Mouse (Mus musculus) midbrain, embryonic 10.5 days (tissue): ENCODE measurements around the gene Tmem9. TPM values are rescaled to one million over a fixed set of nuclear protein-coding genes. Genes with fewer than 3 reads are reported as not detected.

ENCODE experiments used
- DNase-seq: peaks from one replicate; pipeline ENCODE4 v3.0.0-alpha.2; 2017; ENCODE audit warnings: low spot score
- H3K27ac ChIP-seq: fragments of 300-500 bp; sonication (generic); replicated peaks from 2 replicates; pipeline ENCODE4 v1.5.1; 2016; ENCODE audit warnings: mild to moderate bottlenecking
- H3K27me3 ChIP-seq: fragments of 300-500 bp; sonication (generic); 2 replicates; pipeline ENCODE4 v1.6.1; 2016; ENCODE audit warnings: low read depth, mild to moderate bottlenecking; ENCODE audit not compliant: poor library complexity, severe bottlenecking
- H3K36me3 ChIP-seq: fragments of 300-500 bp; sonication (generic); 2 replicates; pipeline ENCODE4 v1.6.1; 2016; ENCODE audit warnings: mild to moderate bottlenecking, moderate library complexity
- H3K4me1 ChIP-seq: fragments of 300-500 bp; sonication (generic); 2 replicates; pipeline ENCODE4 v1.6.1; 2016
- H3K4me3 ChIP-seq: fragments of 300-500 bp; sonication (generic); 2 replicates; pipeline ENCODE4 v1.5.1; 2016; ENCODE audit warnings: mild to moderate bottlenecking, moderate library complexity
- H3K9me3 ChIP-seq: fragments of 300-500 bp; sonication (generic); replicated peaks from 2 replicates; pipeline ENCODE4 v1.6.1; 2016; ENCODE audit warnings: mild to moderate bottlenecking
- WGBS: fragments of 180-500 bp; shearing (Covaris S2); methylation state at CpG from one replicate; pipeline ENCODE4 v1.1.7; 2016; 5-methylcytosine and 5-hydroxymethylcytosine counted together
- polyA plus RNA-seq: library from polyadenylated mRNA; unstranded; fragments of >200 nt; fragmentation: Nextera tagmentation; extraction: Ambion mirVana; gene quantifications from 2 replicates; pipeline ENCODE4 v1.2.1, GENCODE M21; 2016

The Tmem9 gene
- polyA plus RNA-seq, 1 experiment from 2014 or later: 149 TPM

GRCm38 (mm10) chr1:136063991-136064390 is 56.0 kb downstream of the Tmem9 start:
- no peaks in the 10 kb centered on the region for H3K36me3 ChIP-seq
- no peak for DNase-seq
- H3K27ac ChIP-seq: no peak overlapping the region
- peaks cover 6% of the 10 kb centered on the region for H3K4me1 ChIP-seq
- no peak overlapping the region for H3K4me3 ChIP-seq
- H3K9me3 ChIP-seq: no peaks in the 10 kb centered on the region
- H3K27me3 ChIP-seq: no peaks in the 10 kb centered on the region
- WGBS: 81% methylated on average over 5 of the region's 5 CpGs

- no peak for DNase-seq
- Histone ChIP-seq H3K4me1 (peaks cover 11% of the 10 kb centered on the region), H3K9me3 (no peaks in the 10 kb centered on the region), H3K4me3 (no peak overlapping the region), H3K36me3 (no peaks in the 10 kb centered on the region), H3K27ac (no peak overlapping the region), H3K27me3 (no peaks in the 10 kb centered on the region)
- WGBS: 67% methylated on average over 1 of the region's 1 CpGs
Observed at GRCm38 (mm10) chr1:136066621-136067020, 58.7 kb downstream of the Tmem9 start.

GRCm38 (mm10) chr1:136067579-136067978 is 59.6 kb downstream of the Tmem9 start:
- H3K4me1 ChIP-seq: peaks cover 11% of the 10 kb centered on the region; the same call in 1 of the 2 replicates
- no peaks in the 10 kb centered on the region for H3K36me3 ChIP-seq
- no peaks in the 10 kb centered on the region for H3K27me3 ChIP-seq
- no peak overlapping the region for H3K4me3 ChIP-seq
- no peak overlapping the region for H3K27ac ChIP-seq
- DNase-seq: no peak
- WGBS: 66% methylated on average over 3 of the region's 3 CpGs
- H3K9me3 ChIP-seq: no peaks in the 10 kb centered on the region

GRCm38 (mm10) chr1:136076086-136076485 is 68.1 kb downstream of the Tmem9 start:
- 9% methylated on average over 3 of the region's 3 CpGs for WGBS
- Histone ChIP-seq H3K36me3 (no peaks in the 10 kb centered on the region), H3K27me3 (peaks cover 21% of the 10 kb centered on the region; the same call in 1 of the 2 replicates), H3K4me1 (no peaks in the 10 kb centered on the region), H3K4me3 (no peak overlapping the region), H3K27ac (no peak overlapping the region), H3K9me3 (no peaks in the 10 kb centered on the region)
- peak; percentile 50 for DNase-seq

GRCm38 (mm10) chr1:136077656-136078055 is 69.7 kb downstream of the Tmem9 start:
- WGBS: 72% methylated on average over 4 of the region's 4 CpGs
- no peak for DNase-seq
- no peaks in the 10 kb centered on the region for H3K9me3 ChIP-seq
- H3K27me3 ChIP-seq: peaks cover 21% of the 10 kb centered on the region; the same call in 1 of the 2 replicates
- H3K27ac ChIP-seq: no peak overlapping the region
- H3K4me1 ChIP-seq: no peaks in the 10 kb centered on the region
- H3K36me3 ChIP-seq: no peaks in the 10 kb centered on the region
- H3K4me3 ChIP-seq: no peak overlapping the region

- no peaks in the 10 kb centered on the region for H3K9me3 ChIP-seq
- H3K27ac ChIP-seq: no peak overlapping the region
- H3K36me3 ChIP-seq: no peaks in the 10 kb centered on the region
- H3K27me3 ChIP-seq: peaks cover 13% of the 10 kb centered on the region; the same call in 1 of the 2 replicates
- DNase-seq: no peak
- 87% methylated on average over 1 of the region's 1 CpGs for WGBS
- H3K4me1 ChIP-seq: no peaks in the 10 kb centered on the region
- H3K4me3 ChIP-seq: no peak overlapping the region
Observed at GRCm38 (mm10) chr1:136081161-136081560, 73.2 kb downstream of the Tmem9 start.

Other genes with a start within 250 kb of the Tmem9 start
- 20.4 and 22.8 TPM in 2 replicates for gene Phlda3, start 242.0 kb upstream of the Tmem9 start, polyA plus RNA-seq
- 0.72 and 0.78 TPM in 2 replicates for gene Tnni1, start 228.7 kb upstream of the Tmem9 start, polyA plus RNA-seq
- gene Lad1, start 189.6 kb upstream of the Tmem9 start, polyA plus RNA-seq: 0.15 and 0.59 TPM in 2 replicates
- gene Tnnt2, start 171.8 kb upstream of the Tmem9 start, polyA plus RNA-seq: 0.70 and 0.74 TPM in 2 replicates
- not detected in 2 replicates for gene Pkp1, start 88.9 kb upstream of the Tmem9 start, polyA plus RNA-seq
- not detected in 2 replicates for gene Igfn1, start 1.8 kb upstream of the Tmem9 start, polyA plus RNA-seq
- gene Ascl5, start 42.7 kb downstream of the Tmem9 start, polyA plus RNA-seq: not detected in 2 replicates
- 0.14 TPM in 1 of 2 replicates, not detected in the other for gene Cacna1s, start 44.6 kb downstream of the Tmem9 start, polyA plus RNA-seq
- 4.9 and 9.5 TPM in 2 replicates for gene Kif21b, start 123.2 kb downstream of the Tmem9 start, polyA plus RNA-seq
- 0.22 TPM in 1 of 2 replicates, not detected in the other for gene Mroh3, start 204.7 kb downstream of the Tmem9 start, polyA plus RNA-seq
- 17.6 and 18.8 TPM in 2 replicates for gene Inava, start 226.1 kb downstream of the Tmem9 start, polyA plus RNA-seq